Mouse (Mus musculus) testis, postnatal 10 days (tissue): Measurements from ENCODE around the gene St3gal6.
"Not testable (repeated sequence)": the region's sequence is repeated elsewhere in the genome, so short reads cannot be mapped to it uniquely, and the experiment has no call there.

Experiments
- DNase-seq: peaks from one replicate; pipeline ENCODE4 v3.0.0; 2021; ENCODE audit warnings: low spot score

The St3gal6 gene

GRCm38 (mm10) chr16:58475544-58476154, 48.4 kb downstream of the St3gal6 start:
- no peak for DNase-seq

GRCm38 (mm10) chr16:58474875-58475274, 49.2 kb downstream of the St3gal6 start:
- no peak for DNase-seq

- DNase-seq = no peak
Measured at GRCm38 (mm10) chr16:58470841-58471240, 53.2 kb downstream of the St3gal6 start.

- DNase-seq = no peak
Measured at GRCm38 (mm10) chr16:58470061-58470460, 54.0 kb downstream of the St3gal6 start.

GRCm38 (mm10) chr16:58465412-58465811, 58.6 kb downstream of the St3gal6 start:
- DNase-seq = no peak

GRCm38 (mm10) chr16:58464051-58464450, 60.0 kb downstream of the St3gal6 start:
- DNase-seq = no peak

- no peak for DNase-seq
Measured at GRCm38 (mm10) chr16:58462519-58462918, 61.5 kb downstream of the St3gal6 start.

- DNase-seq = no peak
Measured at GRCm38 (mm10) chr16:58461856-58462518, 62.1 kb downstream of the St3gal6 start.

- DNase-seq = no peak
Measured at GRCm38 (mm10) chr16:58460386-58460785, 63.7 kb downstream of the St3gal6 start.

- DNase-seq = not testable (repeated sequence)
Measured at GRCm38 (mm10) chr16:58459966-58460365, 64.1 kb downstream of the St3gal6 start.

GRCm38 (mm10) chr16:58456991-58457390, 67.1 kb downstream of the St3gal6 start:
- no peak for DNase-seq

GRCm38 (mm10) chr16:58456445-58456844, 67.6 kb downstream of the St3gal6 start:
- DNase-seq = no peak

- no peak for DNase-seq
Measured at GRCm38 (mm10) chr16:58455118-58455517, 68.9 kb downstream of the St3gal6 start.

- peak; percentile 69 for DNase-seq
Measured at GRCm38 (mm10) chr16:58454617-58455016, 69.4 kb downstream of the St3gal6 start.

- DNase-seq = no peak
Measured at GRCm38 (mm10) chr16:58453820-58454219, 70.2 kb downstream of the St3gal6 start.

GRCm38 (mm10) chr16:58453138-58453537, 70.9 kb downstream of the St3gal6 start:
- DNase-seq = no peak

- no peak for DNase-seq
Measured at GRCm38 (mm10) chr16:58451647-58452046, 72.4 kb downstream of the St3gal6 start.

- DNase-seq = no peak
Measured at GRCm38 (mm10) chr16:58450648-58451047, 73.4 kb downstream of the St3gal6 start.

- DNase-seq = no peak
Measured at GRCm38 (mm10) chr16:58449073-58449472, 75.0 kb downstream of the St3gal6 start.

GRCm38 (mm10) chr16:58446281-58447259, 77.5 kb downstream of the St3gal6 start:
- DNase-seq = no peak

GRCm38 (mm10) chr16:58444735-58445134, 79.3 kb downstream of the St3gal6 start:
- no peak for DNase-seq

GRCm38 (mm10) chr16:58432384-58432783, 91.7 kb downstream of the St3gal6 start:
- no peak for DNase-seq

- no peak for DNase-seq
Measured at GRCm38 (mm10) chr16:58430246-58430645, 93.8 kb downstream of the St3gal6 start.
